Mouse (Mus musculus) MEL (cell line): Measurements from ENCODE around the gene Pole3. TPM values are rescaled to one million over a fixed set of nuclear protein-coding genes. Genes with fewer than 3 reads are reported as not detected.

Experiments
- DNase-seq: peaks from one replicate; pipeline ENCODE4 v3.0.0; 2011; ENCODE audit warnings: low read depth, low spot score
- H3K27ac ChIP-seq: 2 replicates; pipeline ENCODE4 v1.5.1; 2012; ENCODE audit warnings: low read depth, mild to moderate bottlenecking, control low read depth, low read length, moderate library complexity; ENCODE audit not compliant: control insufficient read depth
- H3K27me3 ChIP-seq, 2 experiments: fragments of 150-350 bp in 1 of 2; sonication (generic) in 1 of 2; 2 replicates each; pipeline ENCODE4 v1.6.1; 2012; ENCODE audit warnings: low read length in 2 of 2, mild to moderate bottlenecking in 2 of 2, improper control_type of control experiment in 1 of 2, moderate library complexity in 1 of 2; ENCODE audit not compliant: insufficient read depth in 2 of 2, control insufficient read depth in 1 of 2
- H3K36me3 ChIP-seq, 2 experiments: 2 replicates each; pipeline ENCODE4 v1.6.1; 2012 to 2014; ENCODE audit warnings: low read length in 2 of 2, improper control_type of control experiment in 1 of 2, inconsistent platforms in 1 of 2, mild to moderate bottlenecking in 1 of 2; ENCODE audit not compliant: insufficient read depth in 2 of 2, control insufficient read depth in 1 of 2
- H3K4me1 ChIP-seq, 2 experiments: fragments of 150-350 bp in 1 of 2; sonication (generic) in 1 of 2; 2 replicates each; pipeline ENCODE4 v1.6.1; 2012; ENCODE audit warnings: low read length in 2 of 2, improper control_type of control experiment in 1 of 2, mild to moderate bottlenecking in 1 of 2; ENCODE audit not compliant: insufficient read depth in 2 of 2, control insufficient read depth in 1 of 2
- H3K4me3 ChIP-seq, 2 experiments: fragments of 150-350 bp in 1 of 2; sonication (generic) in 1 of 2; 2 replicates each; pipeline ENCODE4 v1.5.1; 2012; ENCODE audit warnings: low read depth in 2 of 2, low read length in 2 of 2, mild to moderate bottlenecking in 2 of 2, moderate library complexity in 2 of 2, control low read depth in 1 of 2, improper control_type of control experiment in 1 of 2; ENCODE audit not compliant: control insufficient read depth in 1 of 2, insufficient read depth in 1 of 2
- H3K79me2 ChIP-seq: 2 replicates; pipeline ENCODE4 v1.6.1; 2012; ENCODE audit warnings: mild to moderate bottlenecking, low read length, moderate library complexity; ENCODE audit not compliant: control insufficient read depth, poor library complexity, insufficient read depth
- H3K9ac ChIP-seq: 2 replicates; pipeline ENCODE4 v1.6.1; 2012; ENCODE audit warnings: low read depth, mild to moderate bottlenecking, control low read depth, low read length, moderate library complexity; ENCODE audit not compliant: control insufficient read depth, poor library complexity, severe bottlenecking
- H3K9me3 ChIP-seq: fragments of 150-350 bp; sonication (generic); replicated peaks from 2 replicates; pipeline ENCODE4 v1.6.1; 2012; ENCODE audit warnings: mild to moderate bottlenecking, low read length, improper control_type of control experiment, moderate library complexity; ENCODE audit not compliant: insufficient read depth
- CHD1 ChIP-seq: IDR thresholded peaks from 2 replicates; pipeline ENCODE4 v1.6.1; 2012; ENCODE audit warnings: low read depth, mild to moderate bottlenecking, inconsistent platforms, low read length, improper control_type of control experiment
- CHD2 ChIP-seq: IDR thresholded peaks from 2 replicates; pipeline ENCODE4 v1.6.1; 2011; ENCODE audit warnings: low read length, improper control_type of control experiment
- CTCF ChIP-seq, 3 experiments: IDR thresholded peaks in 2 of 3; conservative IDR thresholded peaks in 1 of 3; 2 replicates each; pipeline ENCODE4 v1.5.1; 2011 to 2012; ENCODE audit warnings: low read length in 3 of 3, low read depth in 2 of 3, mild to moderate bottlenecking in 2 of 3, improper control_type of control experiment in 1 of 3, inconsistent platforms in 1 of 3, mixed read lengths in 1 of 3, moderate library complexity in 1 of 3; ENCODE audit not compliant: control insufficient read depth in 1 of 3, insufficient read depth in 1 of 3, poor library complexity in 1 of 3, severe bottlenecking in 1 of 3
- E2F4 ChIP-seq: IDR thresholded peaks from 2 replicates; pipeline ENCODE4 v1.6.1; 2011; ENCODE audit warnings: low read depth, low read length, improper control_type of control experiment, borderline replicate concordance
- ELF1 ChIP-seq: IDR thresholded peaks from 2 replicates; pipeline ENCODE4 v1.6.1; 2014; ENCODE audit warnings: low read depth, mild to moderate bottlenecking, inconsistent platforms, low read length, improper control_type of control experiment, moderate library complexity
- EP300 ChIP-seq, 2 experiments: IDR thresholded peaks; 2 replicates each; pipeline ENCODE4 v1.6.1; 2011; ENCODE audit warnings: improper control_type of control experiment in 2 of 2, low read length in 2 of 2, low read depth in 1 of 2, mild to moderate bottlenecking in 1 of 2
- GABPA ChIP-seq: IDR thresholded peaks from 2 replicates; pipeline ENCODE4 v1.6.1; 2012; ENCODE audit warnings: low read depth, mild to moderate bottlenecking, inconsistent platforms, low read length, improper control_type of control experiment, moderate library complexity
- JUND ChIP-seq: IDR thresholded peaks from 2 replicates; pipeline ENCODE4 v1.6.1; 2011; ENCODE audit warnings: low read depth, mild to moderate bottlenecking, improper control_type of control experiment, low read length
- MAFK ChIP-seq: IDR thresholded peaks from 2 replicates; pipeline ENCODE4 v1.6.1; 2011; ENCODE audit warnings: low read depth, mild to moderate bottlenecking, low read length, improper control_type of control experiment, borderline replicate concordance
- MAX ChIP-seq: IDR thresholded peaks from 2 replicates; pipeline ENCODE4 v1.6.1; 2011; ENCODE audit warnings: low read length, improper control_type of control experiment
- MEF2A ChIP-seq: IDR thresholded peaks from 2 replicates; pipeline ENCODE4 v1.6.1; 2014; ENCODE audit warnings: low read depth, mild to moderate bottlenecking, inconsistent platforms, low read length, improper control_type of control experiment; ENCODE audit not compliant: poor library complexity, insufficient replicate concordance, severe bottlenecking; ENCODE audit errors: extremely low read depth
- NELFE ChIP-seq: IDR thresholded peaks from 2 replicates; pipeline ENCODE4 v1.6.1; 2011; ENCODE audit warnings: low read depth, low read length, improper control_type of control experiment
- POLR2A ChIP-seq, 2 experiments: IDR thresholded peaks; 2 replicates each; pipeline ENCODE4 v1.6.1; 2011 to 2012; ENCODE audit warnings: low read length in 2 of 2, mild to moderate bottlenecking in 2 of 2, control low read depth in 1 of 2, improper control_type of control experiment in 1 of 2, low read depth in 1 of 2, moderate library complexity in 1 of 2; ENCODE audit not compliant: control insufficient read depth in 1 of 2, insufficient read depth in 1 of 2, poor library complexity in 1 of 2
- POLR2AphosphoS2 ChIP-seq: IDR thresholded peaks from 2 replicates; pipeline ENCODE4 v1.6.1; 2011; ENCODE audit warnings: low read length, improper control_type of control experiment
- RAD21 ChIP-seq: IDR thresholded peaks from 2 replicates; pipeline ENCODE4 v1.6.1; 2011; ENCODE audit warnings: mild to moderate bottlenecking, low read depth, low read length, improper control_type of control experiment
- RCOR1 ChIP-seq: IDR thresholded peaks from 2 replicates; pipeline ENCODE4 v1.6.1; 2012; ENCODE audit warnings: low read depth, mild to moderate bottlenecking, inconsistent platforms, low read length, improper control_type of control experiment
- SIN3A ChIP-seq: IDR thresholded peaks from 2 replicates; pipeline ENCODE4 v1.6.1; 2012; ENCODE audit warnings: low read length, improper control_type of control experiment, inconsistent platforms
- SMC3 ChIP-seq: IDR thresholded peaks from 2 replicates; pipeline ENCODE4 v1.6.1; 2011; ENCODE audit warnings: low read depth, low read length, improper control_type of control experiment
- TCF12 ChIP-seq: IDR thresholded peaks from 2 replicates; pipeline ENCODE4 v1.6.1; 2014; ENCODE audit warnings: low read depth, mild to moderate bottlenecking, inconsistent platforms, low read length, improper control_type of control experiment, moderate library complexity
- UBTF ChIP-seq: IDR thresholded peaks from 2 replicates; pipeline ENCODE4 v1.6.1; 2012; ENCODE audit warnings: low read depth, mild to moderate bottlenecking, inconsistent platforms, low read length, improper control_type of control experiment, moderate library complexity, borderline replicate concordance; ENCODE audit not compliant: insufficient read depth
- USF2 ChIP-seq, 2 experiments: IDR thresholded peaks; 2 replicates each; pipeline ENCODE4 v1.6.1; 2011 to 2012; ENCODE audit warnings: improper control_type of control experiment in 2 of 2, low read length in 2 of 2, borderline replicate concordance in 1 of 2, inconsistent platforms in 1 of 2, low read depth in 1 of 2, mild to moderate bottlenecking in 1 of 2; ENCODE audit not compliant: insufficient read depth in 1 of 2
- ZKSCAN1 ChIP-seq: IDR thresholded peaks from 2 replicates; pipeline ENCODE4 v1.6.1; 2012; ENCODE audit warnings: low read depth, mild to moderate bottlenecking, inconsistent platforms, low read length, improper control_type of control experiment, moderate library complexity
- ZMIZ1 ChIP-seq: IDR thresholded peaks from 2 replicates; pipeline ENCODE4 v1.6.1; 2012; ENCODE audit warnings: low read depth, mild to moderate bottlenecking, inconsistent platforms, low read length, improper control_type of control experiment, moderate library complexity
- polyA plus RNA-seq, 2 experiments: library from polyadenylated mRNA; stranded (reverse) in 1 of 2; unstranded in 1 of 2; fragments of >175 nt in 1 of 2; fragments of >200 nt in 1 of 2; gene quantifications; 2 replicates each; pipeline versions ENCODE4 v1.2.1 to v1.2.4; 2012; ENCODE audit warnings: low replicate concordance in 2 of 2, low read depth in 1 of 2; ENCODE audit not compliant: insufficient read length in 2 of 2, insufficient read depth in 1 of 2, missing spikeins in 1 of 2
- total RNA-seq: library from RNA; depleted of rRNA; stranded (reverse); fragments of 300-350 nt; gene quantifications from 2 replicates; pipeline ENCODE4 v1.2.3, GENCODE M21; 2012

Gene Pole3
- total and polyA plus RNA-seq, 3 experiments = 63.6 to 103 TPM; not detected in 1

- Histone ChIP-seq H3K4me1 (peaks cover 0 to 10% of the 10 kb centered on the region in 2 experiments; a peak in 2 of 4 replicates), H3K9ac (no peak overlapping the region), H3K27ac (no peak overlapping the region), H3K27me3 (no peaks in the 10 kb centered on the region; a peak in 1 of 4 replicates), H3K36me3 (peaks cover 0 to 6% of the 10 kb centered on the region in 2 experiments; a peak in 2 of 4 replicates), H3K4me3 (no peak overlapping the region), H3K9me3 (no peaks in the 10 kb centered on the region), H3K79me2 (no peaks in the 10 kb centered on the region)
- no peak for TF ChIP-seq CTCF (IDR thresholded peaks at IDR 0.05 in 2 of 3, conservative IDR thresholded peaks at IDR 0.05 in 1 of 3; ENCODE audit: control insufficient read depth in 1 of 3, insufficient read depth in 1 of 3, low read depth in 2 of 3, low read length in 3 of 3, poor library complexity in 1 of 3, severe bottlenecking in 1 of 3)
- no peak for TF ChIP-seq ELF1
- no peak for TF ChIP-seq EP300 (IDR thresholded peaks at IDR 0.05; ENCODE audit: low read depth in 1 of 2, low read length in 2 of 2)
- no peak for TF ChIP-seq CHD2
- no peak for TF ChIP-seq E2F4
- no peak for TF ChIP-seq SMC3
- TF ChIP-seq RCOR1 = no peak
- no peak for TF ChIP-seq UBTF
- no peak for TF ChIP-seq JUND
- no peak for DNase-seq
Measured at GRCm38 (mm10) chr4:62486162-62486696, 38.6 kb downstream of the Pole3 start.

- peaks cover 0 to 6% of the 10 kb centered on the region in 2 experiments; a peak in 2 of 4 replicates for H3K36me3 ChIP-seq
- H3K4me3 ChIP-seq = no peak overlapping the region
- no peaks in the 10 kb centered on the region for H3K9me3 ChIP-seq
- peak overlapping the region; percentile 30; the same call in 1 of the 2 replicates for H3K27ac ChIP-seq
- peak; percentile 40 for DNase-seq
- TF ChIP-seq SIN3A (no peak), POLR2A (IDR thresholded peaks at IDR 0.05; ENCODE audit: control insufficient read depth in 1 of 2, insufficient read depth in 1 of 2, low read depth in 1 of 2, low read length in 2 of 2, poor library complexity in 1 of 2) (no peak), JUND (no peak), E2F4 (no peak), ZKSCAN1 (no peak), RAD21 (no peak), MAX (no peak), MAFK (no peak), RCOR1 (no peak), MEF2A (no peak), POLR2AphosphoS2 (no peak), SMC3 (no peak), CHD2 (no peak), NELFE (no peak), CHD1 (no peak), GABPA (no peak), TCF12 (no peak), USF2 (IDR thresholded peaks at IDR 0.05; ENCODE audit: borderline replicate concordance in 1 of 2, insufficient read depth in 1 of 2, low read depth in 1 of 2, low read length in 2 of 2) (no peak), ZMIZ1 (no peak)
- no peak overlapping the region for H3K9ac ChIP-seq
- H3K27me3 ChIP-seq = no peaks in the 10 kb centered on the region; a peak in 1 of 4 replicates
- peaks cover 0 to 12% of the 10 kb centered on the region in 2 experiments; a peak in 2 of 4 replicates for H3K4me1 ChIP-seq
- H3K79me2 ChIP-seq = no peaks in the 10 kb centered on the region
Measured at GRCm38 (mm10) chr4:62485450-62486161, 39.3 kb downstream of the Pole3 start.
